Mouse (Mus musculus) kidney, adult 18-20 months (tissue): ENCODE measurements around the gene Ssr1.

ENCODE experiments used
- DNase-seq: peaks from one replicate; pipeline ENCODE4 v3.0.0; 2021

Ssr1 gene

GRCm38 (mm10) chr13:37942887-37943331, 51.1 kb downstream of the Ssr1 start:
- DNase-seq: peak; percentile 60

GRCm38 (mm10) chr13:37941950-37942886, 51.8 kb downstream of the Ssr1 start:
- DNase-seq: peak; percentile 66

- no peak for DNase-seq
Observed at GRCm38 (mm10) chr13:37941138-37941645, 52.8 kb downstream of the Ssr1 start.

GRCm38 (mm10) chr13:37940649-37941048, 53.4 kb downstream of the Ssr1 start:
- no peak for DNase-seq

- peak; percentile 55 for DNase-seq
Observed at GRCm38 (mm10) chr13:37940167-37940566, 53.9 kb downstream of the Ssr1 start.

- DNase-seq: no peak
Observed at GRCm38 (mm10) chr13:37936351-37936750, 57.7 kb downstream of the Ssr1 start.

GRCm38 (mm10) chr13:37934920-37935319, 59.1 kb downstream of the Ssr1 start:
- DNase-seq: no peak

GRCm38 (mm10) chr13:37934075-37934474, 59.9 kb downstream of the Ssr1 start:
- no peak for DNase-seq

- no peak for DNase-seq
Observed at GRCm38 (mm10) chr13:37931210-37931922, 62.7 kb downstream of the Ssr1 start.

- no peak for DNase-seq
Observed at GRCm38 (mm10) chr13:37930621-37931020, 63.4 kb downstream of the Ssr1 start.

- DNase-seq: no peak
Observed at GRCm38 (mm10) chr13:37930091-37930490, 63.9 kb downstream of the Ssr1 start.

- DNase-seq: no peak
Observed at GRCm38 (mm10) chr13:37929532-37929931, 64.5 kb downstream of the Ssr1 start.

GRCm38 (mm10) chr13:37926394-37926793, 67.6 kb downstream of the Ssr1 start:
- no peak for DNase-seq

- DNase-seq: no peak
Observed at GRCm38 (mm10) chr13:37924461-37924948, 69.5 kb downstream of the Ssr1 start.

- no peak for DNase-seq
Observed at GRCm38 (mm10) chr13:37923643-37924460, 70.2 kb downstream of the Ssr1 start.

- DNase-seq: no peak
Observed at GRCm38 (mm10) chr13:37923091-37923490, 70.9 kb downstream of the Ssr1 start.

GRCm38 (mm10) chr13:37920727-37921126, 73.3 kb downstream of the Ssr1 start:
- no peak for DNase-seq

- DNase-seq: no peak
Observed at GRCm38 (mm10) chr13:37919711-37920277, 74.2 kb downstream of the Ssr1 start.

- DNase-seq: no peak
Observed at GRCm38 (mm10) chr13:37918336-37919261, 75.4 kb downstream of the Ssr1 start.
